In the genomic region with DNA sequence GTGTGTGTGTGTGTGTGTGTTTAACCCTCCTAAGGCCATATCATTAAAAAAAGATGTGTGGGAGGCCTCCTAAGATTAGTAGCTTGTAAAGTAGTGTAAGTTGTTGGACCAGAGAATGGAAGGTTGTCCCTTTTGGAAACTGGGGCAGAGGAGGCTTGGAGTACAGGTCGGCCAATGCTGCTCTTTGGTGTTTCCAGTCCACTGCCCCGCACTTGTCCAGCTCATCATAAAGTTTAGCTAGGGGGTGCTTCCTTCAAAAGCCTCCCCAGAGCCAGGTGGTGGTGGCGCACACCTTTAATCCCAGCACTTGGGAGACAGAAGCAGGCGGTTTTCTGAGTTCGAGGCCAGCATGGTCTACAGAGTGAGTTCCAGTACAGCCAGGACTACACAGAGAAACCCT, we compare ENCODE assay signal across 9 mouse cellular contexts. TPM values are rescaled to one million over a fixed set of nuclear protein-coding genes. Genes with fewer than 3 reads are reported as not detected.
DNase-seq lines count a peak whose midpoint lies in the region; ATAC-seq and TF ChIP-seq lines count a peak whose summit lies in the region.
"Had no signal": no experiment of that assay in that cellular context is flagged by ENCODE, and none has a peak within 500 bp of the region (broad histone marks: within the 10 kb centered on the region; RNA-seq: fewer than 3 reads in every experiment).

No protein-coding gene starts in this region.

- no peak for ATAC-seq in embryonic facial prominence, embryonic 11.5 days (replicated peaks; ENCODE audit: insufficient number of reproducible peaks, low FRiP score, low TSS enrichment, low read depth)
- ATAC-seq in intestine, embryonic 15.5 days = no peak
- ATAC-seq in liver, embryonic 16.5 days (ENCODE audit: low read depth) = no peak

- H3K4me1 ChIP-seq in heart, adult 2 months (ENCODE audit: control insufficient read depth, insufficient read depth, low read length) = peaks cover 12% of the 10 kb centered on the region
- no peaks in the 10 kb centered on the region; the same call in 1 of the 2 replicates for H3K4me1 ChIP-seq in embryonic facial prominence, embryonic 11.5 days (ENCODE audit: control insufficient read depth, insufficient read depth, low read length)
- peaks cover 11% of the 10 kb centered on the region; the same call in 1 of the 2 replicates for H3K4me1 ChIP-seq in intestine, embryonic 15.5 days (replicated peaks)
- H3K4me1 ChIP-seq in liver, embryonic 16.5 days (ENCODE audit: control insufficient read depth, low read depth, low read length) = peaks cover 24% of the 10 kb centered on the region

- intact Hi-C loops in heart, adult 2 months (cut with DNase I) = no loop called here
- intact Hi-C loops in left cerebral cortex, postnatal 4 days (cut with DNase I) = no loop called here
- intact Hi-C loops in gastrocnemius, postnatal 36 days (cut with DNase I) = no loop called here

- 76% methylated on average over 5 of the region's 5 CpGs for WGBS in heart, adult 2 months
- WGBS in embryonic facial prominence, embryonic 11.5 days = 81% methylated on average over 5 of the region's 5 CpGs
- 88% methylated on average over 5 of the region's 5 CpGs for WGBS in intestine, embryonic 15.5 days
- WGBS in liver, embryonic 16.5 days (ENCODE audit: insufficient replicate concordance) = 80% methylated on average over 5 of the region's 5 CpGs

- H3K9ac ChIP-seq in heart, adult 2 months (ENCODE audit: low read depth, low read length) = no peak overlapping the region
- H3K9ac ChIP-seq in embryonic facial prominence, embryonic 11.5 days (replicated peaks; ENCODE audit: low read length) = peak overlapping the region; percentile 65
- no peak overlapping the region for H3K9ac ChIP-seq in intestine, embryonic 15.5 days
- H3K9ac ChIP-seq in liver, embryonic 16.5 days (ENCODE audit: low read depth, low read length) = no peak overlapping the region

- no peak for TF ChIP-seq CTCF in heart, adult 2 months (IDR thresholded peaks at IDR 0.05)

- TF ChIP-seq EP300 in heart, adult 2 months (IDR thresholded peaks at IDR 0.05; ENCODE audit: insufficient read depth, low read depth, low read length) = no peak

- no peak overlapping the region for H3K4me3 ChIP-seq in heart, adult 2 months
- no peak overlapping the region; the same call in 1 of the 2 replicates for H3K4me3 ChIP-seq in embryonic facial prominence, embryonic 11.5 days (ENCODE audit: low read depth, low read length)
- H3K4me3 ChIP-seq in intestine, embryonic 15.5 days (replicated peaks) = no peak overlapping the region
- H3K4me3 ChIP-seq in liver, embryonic 16.5 days (ENCODE audit: low read depth, low read length) = peak overlapping the region; percentile 74; the same call in 1 of the 2 replicates

- H3K36me3 ChIP-seq in heart, adult 2 months (ENCODE audit: control insufficient read depth, insufficient read depth, low read length) = no peaks in the 10 kb centered on the region
- no peaks in the 10 kb centered on the region for H3K36me3 ChIP-seq in embryonic facial prominence, embryonic 11.5 days (replicated peaks; ENCODE audit: control insufficient read depth, insufficient read depth, low read depth, low read length)
- H3K36me3 ChIP-seq in intestine, embryonic 15.5 days = no peaks in the 10 kb centered on the region
- no peaks in the 10 kb centered on the region for H3K36me3 ChIP-seq in liver, embryonic 16.5 days (ENCODE audit: control insufficient read depth, insufficient read depth)

- no peaks in the 10 kb centered on the region for H3K79me2 ChIP-seq in heart, adult 2 months (replicated peaks; ENCODE audit: control insufficient read depth, insufficient read depth, low read length)

- H3K27me3 ChIP-seq in heart, adult 2 months (ENCODE audit: control insufficient read depth, insufficient read depth, low read length) = no peaks in the 10 kb centered on the region
- H3K27me3 ChIP-seq in embryonic facial prominence, embryonic 11.5 days (ENCODE audit: control insufficient read depth, insufficient read depth, low read length) = no peaks in the 10 kb centered on the region
- no peaks in the 10 kb centered on the region for H3K27me3 ChIP-seq in intestine, embryonic 15.5 days (replicated peaks)
- no peaks in the 10 kb centered on the region for H3K27me3 ChIP-seq in liver, embryonic 16.5 days (ENCODE audit: control insufficient read depth, insufficient read depth, low read depth, low read length)

- no peaks in the 10 kb centered on the region for H3K9me3 ChIP-seq in embryonic facial prominence, embryonic 11.5 days (replicated peaks; ENCODE audit: control insufficient read depth, low read length)
- no peaks in the 10 kb centered on the region for H3K9me3 ChIP-seq in intestine, embryonic 15.5 days
- H3K9me3 ChIP-seq in liver, embryonic 16.5 days (replicated peaks; ENCODE audit: control insufficient read depth, low read length) = no peaks in the 10 kb centered on the region

- no peak for TF ChIP-seq POLR2A in heart, adult 2 months (IDR thresholded peaks at IDR 0.05; ENCODE audit: insufficient read depth, low read depth, low read length)

- peak overlapping the region; percentile 83 for H3K27ac ChIP-seq in heart, adult 2 months
- no peak overlapping the region for H3K27ac ChIP-seq in embryonic facial prominence, embryonic 11.5 days (replicated peaks; ENCODE audit: low read depth, low read length)
- H3K27ac ChIP-seq in intestine, embryonic 15.5 days = 0 out of 2 replicates have a peak overlapping the region, but pooled peaks have one; percentile 74
- peak overlapping the region; percentile 50; the same call in 1 of the 2 replicates for H3K27ac ChIP-seq in liver, embryonic 16.5 days (ENCODE audit: low read length)

- H3K4me2 ChIP-seq in embryonic facial prominence, embryonic 11.5 days (ENCODE audit: low read depth, low read length) = no peak overlapping the region; the same call in 1 of the 2 replicates
- peak overlapping the region; percentile 83; the same call in 1 of the 2 replicates for H3K4me2 ChIP-seq in intestine, embryonic 15.5 days (replicated peaks)
- H3K4me2 ChIP-seq in liver, embryonic 16.5 days (ENCODE audit: low read depth, low read length) = peak overlapping the region; percentile 89; the same call in 1 of the 2 replicates

- DNase-seq in heart, adult 2 months = no peak
- DNase-seq in heart, adult 9 months (ENCODE audit: low spot score in 2 of 2) = no peak
- no peak for DNase-seq in embryonic facial prominence, embryonic 11.5 days (ENCODE audit: low spot score)
- no peak for DNase-seq in left cerebral cortex, postnatal 4 days
- no peak for DNase-seq in urinary bladder, postnatal 4 days (ENCODE audit: low spot score in 2 of 2)
- DNase-seq in gastrocnemius, postnatal 36 days = no peak

RNA-seq across cellular contexts. Expression of a gene that starts 0.8 kb away (rescaled TPM):
- total RNA-seq in heart, adult 2 months (2021) = not detected
- 0.43 TPM in 1 of 2 replicates, not detected in the other for polyA plus RNA-seq in heart, adult 2 months (2012; rRNA removed)
- 0.17 TPM in 1 of 2 replicates, not detected in the other for polyA plus RNA-seq in embryonic facial prominence, embryonic 11.5 days (2014; fragmentation: Nextera tagmentation; extraction: Ambion mirVana)
- 0.19 and 0.32 TPM in 2 replicates for polyA plus RNA-seq in intestine, embryonic 15.5 days (2015; fragmentation: Nextera tagmentation; extraction: Ambion mirVana)
- 0.09 TPM in 1 of 2 replicates, not detected in the other for polyA plus RNA-seq in liver, embryonic 16.5 days (2015; fragmentation: Nextera tagmentation; extraction: Ambion mirVana)
- total RNA-seq in left cerebral cortex, postnatal 4 days (2021) = 1 to 10 TPM; 1.3 to 1.4 TPM
- not detected for total RNA-seq in gastrocnemius, postnatal 36 days (2021)
- total RNA-seq: neutrophil, adult 5-6 weeks had no signal

RNA-seq across cellular contexts. Expression of a gene that starts 1.0 kb away (rescaled TPM):
- 10 to 100 TPM; 25.0 to 30.6 TPM for total RNA-seq in heart, adult 2 months (2021)
- 51.8 and 62.3 TPM in 2 replicates for polyA plus RNA-seq in heart, adult 2 months (2012; rRNA removed)
- 9.3 and 10.6 TPM in 2 replicates for polyA plus RNA-seq in embryonic facial prominence, embryonic 11.5 days (2014; fragmentation: Nextera tagmentation; extraction: Ambion mirVana)
- 9.5 and 11.7 TPM in 2 replicates for polyA plus RNA-seq in intestine, embryonic 15.5 days (2015; fragmentation: Nextera tagmentation; extraction: Ambion mirVana)
- 10.8 and 10.9 TPM in 2 replicates for polyA plus RNA-seq in liver, embryonic 16.5 days (2015; fragmentation: Nextera tagmentation; extraction: Ambion mirVana)
- 1 to 10 TPM; 4.6 to 5.2 TPM for total RNA-seq in left cerebral cortex, postnatal 4 days (2021)
- total RNA-seq in gastrocnemius, postnatal 36 days (2021) = 1 to 10 TPM; 4.0 to 4.2 TPM
- total RNA-seq: neutrophil, adult 5-6 weeks had no signal
